Mouse (Mus musculus) spleen, adult 2 months (tissue): ENCODE measurements around the gene Tulp3.

ENCODE experiments used
- CTCF ChIP-seq: fragments of 200-500 bp; IDR thresholded peaks from 2 replicates; pipeline ENCODE4 v1.5.1; 2011; ENCODE audit warnings: mild to moderate bottlenecking, inconsistent platforms; ENCODE audit not compliant: insufficient read depth, insufficient read length, insufficient replicate concordance; ENCODE audit errors: extremely low read depth
- POLR2A ChIP-seq: fragments of 200-500 bp; IDR thresholded peaks from 2 replicates; pipeline ENCODE4 v1.6.1; 2011; ENCODE audit warnings: low read depth, low read length, inconsistent platforms

GRCm38 (mm10) chr6:128346782-128347181, 8.9 kb downstream of the Tulp3 start:
- no peak for TF ChIP-seq POLR2A
- TF ChIP-seq CTCF = no peak
